13 mouse cellular contexts compared by ENCODE assay signal in genomic region chr3:135293703-135294102, GRCm38 (mm10). TPM values are rescaled to one million over a fixed set of nuclear protein-coding genes. Genes with fewer than 3 reads are reported as not detected.
DNase-seq lines count a peak whose midpoint lies in the region.
"Had no signal": no experiment of that assay in that cellular context is flagged by ENCODE, and none has a peak within 500 bp of the region (broad histone marks: within the 10 kb centered on the region; RNA-seq: fewer than 3 reads in every experiment).

No protein-coding gene starts in this region.

- intact Hi-C loops in left cerebral cortex, postnatal 4 days (cut with DNase I), result loop anchor here (5.0 kb wide), 2 partner anchors 109 to 439 kb away; no protein-coding TSS in a partner anchor

- DNase-seq in cerebellum, postnatal 14 days, result peak; percentile 33 to 36
- no peak for DNase-seq in cerebellum, adult 9-10 months
- DNase-seq in left cerebral cortex, postnatal 4 days, result peak; percentile 52
- DNase-seq in left cerebral cortex, adult 9 months (ENCODE audit: low spot score in 2 of 2), result no peak
- DNase-seq in fat pad, adult 2 months (ENCODE audit: extremely low read depth, low read depth, low spot score), result peak; percentile 88
- peak; percentile 34 to 37 for DNase-seq in layer of hippocampus, adult 8-10 months (ENCODE audit: low spot score in 2 of 2)
- no peak for DNase-seq in neural tube, embryonic 10.5 days (ENCODE audit: extremely low spot score, low spot score)
- no peak for DNase-seq in spleen, postnatal 10 days (ENCODE audit: low spot score in 2 of 2)
- DNase-seq: adrenal gland, postnatal 14 days; cerebellum, adult 18-20 months; spleen, adult 18-20 months; thymus, postnatal 14 days had no signal

RNA-seq across cellular contexts. Expression of gene Bdh2, which starts 12.7 kb away (rescaled TPM):
- total RNA-seq in left cerebral cortex, postnatal 4 days (2021), result 1 to 10 TPM; 1.6 to 2.2 TPM
- total RNA-seq in layer of hippocampus, adult 8-10 months (2022), result 1 to 10 TPM; 4.7 to 8.7 (median 6.1) TPM

RNA-seq across cellular contexts. Expression of gene Slc9b2, which starts 13.8 kb away (rescaled TPM):
- total RNA-seq in left cerebral cortex, postnatal 4 days (2021), result 1 to 10 TPM; 6.9 to 7.0 TPM
- total RNA-seq in layer of hippocampus, adult 8-10 months (2022), result 1 to 10 TPM; 3.0 to 5.1 (median 3.6) TPM
- total RNA-seq: G1E had no signal

RNA-seq across cellular contexts. Expression of gene Slc9b1, which starts 54.1 kb away (rescaled TPM):
- 1 to 10 TPM in 1 of 2 experiments, under 1 TPM in 1; 0.40 to 1.5 TPM for total RNA-seq in left cerebral cortex, postnatal 4 days (2021)
- 1 to 10 TPM in 2 of 4 experiments, under 1 TPM in 2; 0.39 to 2.0 (median 1.0) TPM for total RNA-seq in layer of hippocampus, adult 8-10 months (2022)

Comparison
In these comparisons a context has a peak if more than half of its experiments do, and no peak if none do; other contexts are left out.
1. DNase-seq: peak in cerebellum, postnatal 14 days (2 of 2), left cerebral cortex, postnatal 4 days (single experiment), fat pad, adult 2 months (single experiment) and layer of hippocampus, adult 8-10 months (2 of 2); none in cerebellum, adult 9-10 months (single experiment), left cerebral cortex, adult 9 months (0 of 2), neural tube, embryonic 10.5 days (single experiment) and spleen, postnatal 10 days (0 of 2).